Mouse (Mus musculus): ENCODE data around the gene Fabp6.

Gene Fabp6

GRCm38 (mm10) chr11:43546678-43547077 lies 54.7 kb downstream of the Fabp6 start:
- no peak for DNase-seq (ENCODE audit: low spot score in 2 of 2)
